Mouse (Mus musculus): ENCODE data around the gene Gm4303. TPM values are rescaled to one million over a fixed set of nuclear protein-coding genes. Genes with fewer than 3 reads are reported as not detected.

The Gm4303 gene
- polyA plus RNA-seq (2012; rRNA removed), result not detected in 2 replicates

DNA sequence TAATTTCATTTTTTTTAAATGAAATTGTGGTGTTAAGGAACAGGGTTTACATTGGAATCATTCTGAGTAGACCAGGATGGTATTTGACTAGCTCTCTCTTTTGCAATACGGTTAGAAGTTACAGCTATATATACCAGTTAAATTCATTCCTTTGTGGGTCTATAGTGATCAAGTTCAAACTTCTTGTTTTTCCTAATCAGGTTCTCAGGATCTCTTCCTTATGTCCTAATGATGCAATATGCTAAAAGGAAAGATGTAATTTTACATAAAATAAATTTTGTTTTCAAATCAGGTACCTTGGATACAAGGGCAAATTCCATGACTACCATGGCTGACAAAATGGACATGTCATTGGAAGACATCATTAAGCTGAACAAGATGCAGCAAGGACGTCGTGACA, at the start of gene Gm4303:
Gene Gm4303, plus strand, starts transcription at position 301 of the 400 bp plus-strand sequence.

DNA sequence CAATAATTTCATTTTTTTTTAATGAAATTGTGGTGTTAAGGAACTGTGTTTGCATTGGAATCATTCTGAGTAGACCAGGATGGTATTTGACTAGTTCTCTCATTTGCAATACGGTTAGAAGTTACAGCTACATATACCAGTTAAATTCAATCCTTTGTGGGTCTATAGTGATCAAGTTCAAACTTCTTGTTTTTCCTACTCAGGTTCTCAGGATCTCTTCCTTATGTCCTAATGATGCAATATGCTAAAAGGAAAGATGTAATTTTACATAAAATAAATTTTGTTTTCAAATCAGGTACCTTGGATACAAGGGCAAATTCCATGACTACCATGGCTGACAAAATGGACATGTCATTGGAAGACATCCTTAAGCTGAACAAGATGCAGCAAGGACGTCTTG, 10.4 kb upstream of the Gm4303 start, which contains the start of gene Gm4301:
Gene Gm4301, plus strand, starts transcription at position 301 of the 400 bp plus-strand sequence.

DNA sequence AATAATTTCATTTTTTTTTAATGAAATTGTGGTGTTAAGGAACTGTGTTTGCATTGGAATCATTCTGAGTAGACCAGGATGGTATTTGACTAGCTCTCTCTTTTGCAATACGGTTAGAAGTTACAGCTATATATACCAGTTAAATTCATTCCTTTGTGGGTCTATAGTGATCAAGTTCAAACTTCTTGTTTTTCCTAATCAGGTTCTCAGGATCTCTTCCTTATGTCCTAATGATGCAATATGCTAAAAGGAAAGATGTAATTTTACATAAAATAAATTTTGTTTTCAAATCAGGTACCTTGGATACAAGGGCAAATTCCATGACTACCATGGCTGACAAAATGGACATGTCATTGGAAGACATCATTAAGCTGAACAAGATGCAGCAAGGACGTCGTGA, 5.2 kb upstream of the Gm4303 start, which contains the start of gene Gm4302:
Gene Gm4302, plus strand, starts transcription at position 301 of the 400 bp plus-strand sequence.

DNA sequence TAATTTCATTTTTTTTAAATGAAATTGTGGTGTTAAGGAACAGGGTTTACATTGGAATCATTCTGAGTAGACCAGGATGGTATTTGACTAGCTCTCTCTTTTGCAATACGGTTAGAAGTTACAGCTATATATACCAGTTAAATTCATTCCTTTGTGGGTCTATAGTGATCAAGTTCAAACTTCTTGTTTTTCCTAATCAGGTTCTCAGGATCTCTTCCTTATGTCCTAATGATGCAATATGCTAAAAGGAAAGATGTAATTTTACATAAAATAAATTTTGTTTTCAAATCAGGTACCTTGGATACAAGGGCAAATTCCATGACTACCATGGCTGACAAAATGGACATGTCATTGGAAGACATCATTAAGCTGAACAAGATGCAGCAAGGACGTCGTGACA, 5.0 kb downstream of the Gm4303 start, which contains the start of gene Gm4305:
Gene Gm4305, plus strand, starts transcription at position 301 of the 400 bp plus-strand sequence.

DNA sequence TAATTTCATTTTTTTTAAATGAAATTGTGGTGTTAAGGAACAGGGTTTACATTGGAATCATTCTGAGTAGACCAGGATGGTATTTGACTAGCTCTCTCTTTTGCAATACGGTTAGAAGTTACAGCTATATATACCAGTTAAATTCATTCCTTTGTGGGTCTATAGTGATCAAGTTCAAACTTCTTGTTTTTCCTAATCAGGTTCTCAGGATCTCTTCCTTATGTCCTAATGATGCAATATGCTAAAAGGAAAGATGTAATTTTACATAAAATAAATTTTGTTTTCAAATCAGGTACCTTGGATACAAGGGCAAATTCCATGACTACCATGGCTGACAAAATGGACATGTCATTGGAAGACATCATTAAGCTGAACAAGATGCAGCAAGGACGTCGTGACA, 15.3 kb downstream of the Gm4303 start, which contains the start of gene Gm4307:
Gene Gm4307, plus strand, starts transcription at position 301 of the 400 bp plus-strand sequence.

DNA sequence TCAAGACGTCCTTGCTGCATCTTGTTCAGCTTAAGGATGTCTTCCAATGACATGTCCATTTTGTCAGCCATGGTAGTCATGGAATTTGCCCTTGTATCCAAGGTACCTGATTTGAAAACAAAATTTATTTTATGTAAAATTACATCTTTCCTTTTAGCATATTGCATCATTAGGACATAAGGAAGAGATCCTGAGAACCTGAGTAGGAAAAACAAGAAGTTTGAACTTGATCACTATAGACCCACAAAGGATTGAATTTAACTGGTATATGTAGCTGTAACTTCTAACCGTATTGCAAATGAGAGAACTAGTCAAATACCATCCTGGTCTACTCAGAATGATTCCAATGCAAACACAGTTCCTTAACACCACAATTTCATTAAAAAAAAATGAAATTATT, 36.7 kb downstream of the Gm4303 start, which contains the start of gene Gm4312:
Gene Gm4312, minus strand, starts transcription at position 101 of the 400 bp plus-strand sequence.

Other genes starting within 250 kb of the Gm4303 start
- gene Gm4301, start 10.3 kb upstream of the Gm4303 start, polyA plus RNA-seq (2012; rRNA removed), result not detected in 2 replicates
- not detected in 2 replicates for gene Gm4302, start 5.1 kb upstream of the Gm4303 start, polyA plus RNA-seq (2012; rRNA removed)
- not detected in 2 replicates for gene Gm4305, start 5.1 kb downstream of the Gm4303 start, polyA plus RNA-seq (2012; rRNA removed)
- not detected in 2 replicates for gene Gm4307, start 15.4 kb downstream of the Gm4303 start, polyA plus RNA-seq (2012; rRNA removed)
- not detected in 2 replicates for gene Gm4312, start 36.6 kb downstream of the Gm4303 start, polyA plus RNA-seq (2012; rRNA removed)
- 2.4 and 2.8 TPM in 2 replicates for gene Tmtc3, start 141.4 kb downstream of the Gm4303 start, polyA plus RNA-seq (2012; rRNA removed)
- gene Cep290, start 141.6 kb downstream of the Gm4303 start, polyA plus RNA-seq (2012; rRNA removed), result 1.3 and 1.5 TPM in 2 replicates
- gene 4930430F08Rik, start 244.5 kb downstream of the Gm4303 start, polyA plus RNA-seq (2012; rRNA removed), result 6.4 and 7.2 TPM in 2 replicates
- not detected in 2 replicates for gene 1700017N19Rik, start 244.5 kb downstream of the Gm4303 start, polyA plus RNA-seq (2012; rRNA removed)

Data from liver, embryonic 18 days (tissue).